Mouse (Mus musculus) heart, embryonic 13.5 days (tissue): Measurements from ENCODE around the gene Aaed1. TPM values are rescaled to one million over a fixed set of nuclear protein-coding genes. Genes with fewer than 3 reads are reported as not detected.
"Not testable (repeated sequence)": the region's sequence is repeated elsewhere in the genome, so short reads cannot be mapped to it uniquely, and the experiment has no call there.

Source experiments
- ATAC-seq: fragments of 200-750 bp; cut with Nextera tagmentation; 2 replicates; pipeline ENCODE4 v1.8.0; 2017; ENCODE audit warnings: moderate TSS enrichment; ENCODE audit not compliant: insufficient number of reproducible peaks, low FRiP score, low TSS enrichment; ENCODE audit errors: extremely low read depth
- H3K27ac ChIP-seq: fragments of 300-500 bp; sonication (generic); replicated peaks from 2 replicates; pipeline ENCODE4 v1.5.1; 2015; ENCODE audit warnings: moderate library complexity, mild to moderate bottlenecking, inconsistent platforms
- H3K27me3 ChIP-seq: fragments of 300-500 bp; sonication (generic); replicated peaks from 2 replicates; pipeline ENCODE4 v1.6.1; 2015; ENCODE audit warnings: mild to moderate bottlenecking, inconsistent platforms
- H3K36me3 ChIP-seq: fragments of 300-500 bp; sonication (generic); 2 replicates; pipeline ENCODE4 v1.6.1; 2015; ENCODE audit warnings: mild to moderate bottlenecking, inconsistent platforms
- H3K4me1 ChIP-seq: fragments of 300-500 bp; sonication (generic); 2 replicates; pipeline ENCODE4 v1.6.1; 2015; ENCODE audit warnings: inconsistent platforms
- H3K4me2 ChIP-seq: fragments of 300-500 bp; sonication (generic); 2 replicates; pipeline ENCODE4 v1.6.1; 2015; ENCODE audit warnings: inconsistent platforms, mild to moderate bottlenecking, moderate library complexity
- H3K4me3 ChIP-seq: fragments of 300-500 bp; sonication (generic); 2 replicates; pipeline ENCODE4 v1.5.1; 2015; ENCODE audit warnings: moderate library complexity, mild to moderate bottlenecking, inconsistent platforms
- H3K9ac ChIP-seq: fragments of 300-500 bp; sonication (generic); 2 replicates; pipeline ENCODE4 v1.6.1; 2015; ENCODE audit warnings: inconsistent platforms, mild to moderate bottlenecking, moderate library complexity
- H3K9me3 ChIP-seq: fragments of 300-500 bp; sonication (generic); 2 replicates; pipeline ENCODE4 v1.6.1; 2016; ENCODE audit warnings: inconsistent platforms
- WGBS: fragments of 180-500 bp; shearing (Covaris S2); methylation state at CpG from one replicate; pipeline ENCODE4 v1.1.7; 2015; ENCODE audit warnings: mixed read lengths; 5-methylcytosine and 5-hydroxymethylcytosine counted together
- polyA plus RNA-seq: library from polyadenylated mRNA; unstranded; fragments of >200 nt; fragmentation: Nextera tagmentation; extraction: Ambion mirVana; gene quantifications from 2 replicates; pipeline ENCODE4 v1.2.1, GENCODE M21; 2015

The Aaed1 gene
- polyA plus RNA-seq, 1 experiment from 2014 or later = 62.9 TPM

GRCm38 (mm10) chr13:64268384-64268783 is 44.1 kb downstream of the Aaed1 start:
- Histone ChIP-seq H3K36me3 (0 out of 2 replicates have a peak, but pooled peaks cover 3% of the 10 kb centered on the region), H3K27ac (no peak overlapping the region), H3K4me3 (no peak overlapping the region), H3K9ac (no peak overlapping the region), H3K9me3 (no peaks in the 10 kb centered on the region), H3K4me2 (no peak overlapping the region), H3K27me3 (peaks cover 3% of the 10 kb centered on the region; the same call in 1 of the 2 replicates), H3K4me1 (peaks cover 16% of the 10 kb centered on the region)
- ATAC-seq = no peak
- WGBS = 69% methylated on average over 4 of the region's 4 CpGs

DNA sequence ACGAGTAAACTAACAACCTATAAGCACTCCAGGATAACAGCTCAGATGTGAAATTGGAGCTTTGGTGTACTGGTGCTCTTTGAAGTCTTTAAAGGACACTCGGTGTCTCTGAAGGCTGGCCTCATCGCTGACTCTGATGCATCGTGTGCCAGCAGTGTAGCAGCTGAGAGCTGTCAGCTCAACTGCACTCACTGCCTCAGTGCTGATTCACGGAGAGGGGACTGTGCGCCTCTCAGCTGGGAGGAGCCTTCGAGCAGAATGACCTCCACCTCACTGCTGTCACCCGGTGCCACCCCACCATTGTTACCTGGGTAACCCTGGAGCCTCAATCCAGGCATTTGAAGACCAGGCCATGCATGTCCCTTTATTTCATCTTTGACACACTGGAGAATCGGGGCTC is 45.4 kb downstream of the Aaed1 start:
- Histone ChIP-seq H3K27ac (0 out of 2 replicates have a peak overlapping the region, but pooled peaks have one; percentile 30), H3K4me1 (peaks cover 15% of the 10 kb centered on the region), H3K4me2 (peak overlapping the region; percentile 37), H3K4me3 (no peak overlapping the region), H3K9me3 (no peaks in the 10 kb centered on the region), H3K27me3 (no peaks in the 10 kb centered on the region), H3K9ac (no peak overlapping the region), H3K36me3 (0 out of 2 replicates have a peak, but pooled peaks cover 3% of the 10 kb centered on the region)
- 19% methylated on average over 9 of the region's 9 CpGs for WGBS
- no peak for ATAC-seq

DNA sequence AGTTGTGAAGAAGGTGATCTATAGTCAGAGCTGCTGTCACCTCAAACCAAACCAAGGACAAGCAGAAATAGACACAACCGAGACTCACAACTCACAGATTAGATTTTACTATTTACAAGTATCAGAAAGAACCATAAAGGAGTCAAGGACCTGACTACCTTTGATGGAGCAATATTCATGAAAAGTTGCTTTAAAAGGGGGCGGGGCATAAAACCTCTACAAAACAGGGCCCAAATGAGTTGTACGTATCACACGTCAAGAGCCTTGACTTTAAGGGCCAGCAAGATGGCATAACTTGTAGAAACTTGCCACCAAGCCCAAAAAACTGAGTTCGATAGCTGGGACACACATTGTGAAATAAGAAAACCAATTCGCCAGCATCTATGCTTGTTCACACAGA is 47.9 kb downstream of the Aaed1 start:
- 0 out of 2 replicates have a peak, but pooled peaks cover 3% of the 10 kb centered on the region for H3K36me3 ChIP-seq
- peaks cover 15% of the 10 kb centered on the region for H3K4me1 ChIP-seq
- no peak for ATAC-seq
- no peak overlapping the region for H3K4me3 ChIP-seq
- no peak overlapping the region for H3K4me2 ChIP-seq
- 82% methylated on average over 6 of the region's 6 CpGs for WGBS
- no peaks in the 10 kb centered on the region for H3K9me3 ChIP-seq
- no peak overlapping the region for H3K9ac ChIP-seq
- no peak overlapping the region for H3K27ac ChIP-seq
- H3K27me3 ChIP-seq = no peaks in the 10 kb centered on the region

DNA sequence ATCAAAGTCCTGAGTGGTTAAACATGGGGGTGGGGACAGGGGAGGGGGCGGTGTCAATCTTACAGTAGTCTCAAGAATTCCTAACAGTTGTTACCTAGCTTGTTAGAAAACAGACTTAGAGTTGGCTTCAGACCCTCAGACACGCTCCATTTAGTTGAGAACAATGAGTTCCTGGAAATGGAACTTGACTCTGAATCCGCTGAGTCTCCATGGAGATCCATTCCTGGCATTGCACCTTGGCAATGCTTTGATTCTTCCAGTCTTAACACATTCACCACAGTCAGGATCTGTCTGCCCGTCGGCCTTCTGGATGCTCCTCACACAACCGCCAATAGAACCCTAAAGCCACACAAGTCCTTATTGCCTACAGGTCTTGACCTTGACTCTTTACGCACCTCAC is 52.6 kb downstream of the Aaed1 start:
- H3K36me3 ChIP-seq = no peaks in the 10 kb centered on the region
- no peak overlapping the region for H3K4me3 ChIP-seq
- H3K9ac ChIP-seq = no peak overlapping the region
- no peak overlapping the region for H3K27ac ChIP-seq
- no peaks in the 10 kb centered on the region for H3K9me3 ChIP-seq
- ATAC-seq = no peak
- H3K4me1 ChIP-seq = no peaks in the 10 kb centered on the region
- WGBS = 93% methylated on average over 7 of the region's 7 CpGs
- H3K4me2 ChIP-seq = no peak overlapping the region
- H3K27me3 ChIP-seq = no peaks in the 10 kb centered on the region

GRCm38 (mm10) chr13:64258516-64258821 is 54.0 kb downstream of the Aaed1 start:
- no peaks in the 10 kb centered on the region for H3K9me3 ChIP-seq
- H3K4me2 ChIP-seq = no peak overlapping the region
- ATAC-seq = no peak
- H3K4me3 ChIP-seq = no peak overlapping the region
- H3K9ac ChIP-seq = no peak overlapping the region
- 81% methylated on average over 4 of the region's 4 CpGs for WGBS
- H3K36me3 ChIP-seq = no peaks in the 10 kb centered on the region
- no peaks in the 10 kb centered on the region for H3K27me3 ChIP-seq
- 0 out of 2 replicates have a peak, but pooled peaks cover under 1% of the 10 kb centered on the region for H3K4me1 ChIP-seq
- no peak overlapping the region for H3K27ac ChIP-seq

GRCm38 (mm10) chr13:64257814-64258515 is 54.5 kb downstream of the Aaed1 start:
- 55% methylated on average over 5 of the region's 5 CpGs for WGBS
- no peaks in the 10 kb centered on the region for H3K9me3 ChIP-seq
- ATAC-seq = no peak

GRCm38 (mm10) chr13:64257010-64257813 is 55.3 kb downstream of the Aaed1 start:
- H3K9ac ChIP-seq = no peak overlapping the region
- no peak overlapping the region for H3K4me2 ChIP-seq
- no peaks in the 10 kb centered on the region for H3K27me3 ChIP-seq
- H3K4me1 ChIP-seq = 0 out of 2 replicates have a peak, but pooled peaks cover 3% of the 10 kb centered on the region
- H3K27ac ChIP-seq = no peak overlapping the region
- WGBS = 71% methylated on average over 12 of the region's 12 CpGs
- no peaks in the 10 kb centered on the region for H3K36me3 ChIP-seq
- H3K9me3 ChIP-seq = no peaks in the 10 kb centered on the region
- no peak overlapping the region for H3K4me3 ChIP-seq
- no peak for ATAC-seq

More at GRCm38 (mm10) chr13:64257814-64258515, 54.5 kb downstream of the Aaed1 start:
- Histone ChIP-seq H3K27me3 (no peaks in the 10 kb centered on the region), H3K4me2 (no peak overlapping the region), H3K9ac (no peak overlapping the region), H3K4me3 (no peak overlapping the region), H3K36me3 (no peaks in the 10 kb centered on the region), H3K4me1 (0 out of 2 replicates have a peak, but pooled peaks cover 3% of the 10 kb centered on the region), H3K27ac (no peak overlapping the region)

- not testable (repeated sequence) for H3K9ac ChIP-seq, H3K4me2 ChIP-seq, H3K27ac ChIP-seq, ATAC-seq, H3K27me3 ChIP-seq, H3K36me3 ChIP-seq, H3K9me3 ChIP-seq, H3K4me3 ChIP-seq
- peaks cover 11% of the 10 kb centered on the region for H3K4me1 ChIP-seq
- WGBS = 74% methylated on average over 11 of the region's 11 CpGs
These were observed 58.3 kb downstream of the Aaed1 start for GRCm38 (mm10) chr13:64254185-64254584.

DNA sequence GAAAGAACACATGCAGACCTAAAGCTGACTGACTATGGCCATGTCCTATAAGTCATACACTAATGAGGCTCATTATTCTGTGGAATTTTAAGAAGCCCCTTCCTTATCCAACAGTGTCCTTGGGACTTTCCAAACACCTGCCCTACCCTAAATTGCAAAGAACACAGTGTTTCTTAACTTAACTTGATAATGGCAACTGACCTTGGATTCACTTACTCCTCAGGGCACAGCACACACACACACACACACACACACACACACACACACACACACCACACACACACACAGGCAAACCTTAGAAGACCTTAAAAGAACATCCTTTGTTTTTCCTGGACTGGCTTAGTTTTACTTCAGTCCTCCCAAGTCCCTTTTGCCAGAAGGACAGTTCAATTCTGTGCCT is 58.8 kb downstream of the Aaed1 start:
- no peak overlapping the region for H3K27ac ChIP-seq
- no peaks in the 10 kb centered on the region for H3K36me3 ChIP-seq
- no peak overlapping the region for H3K9ac ChIP-seq
- H3K9me3 ChIP-seq = no peaks in the 10 kb centered on the region
- H3K27me3 ChIP-seq = no peaks in the 10 kb centered on the region
- no peak overlapping the region for H3K4me3 ChIP-seq
- peaks cover 14% of the 10 kb centered on the region for H3K4me1 ChIP-seq
- no peak for ATAC-seq
- H3K4me2 ChIP-seq = no peak overlapping the region

- Histone ChIP-seq H3K27ac (no peak overlapping the region), H3K9me3 (no peaks in the 10 kb centered on the region), H3K27me3 (no peaks in the 10 kb centered on the region), H3K4me1 (peaks cover 20% of the 10 kb centered on the region), H3K36me3 (no peaks in the 10 kb centered on the region), H3K4me2 (no peak overlapping the region), H3K9ac (no peak overlapping the region), H3K4me3 (no peak overlapping the region)
- no peak for ATAC-seq
- 49% methylated on average over 5 of the region's 5 CpGs for WGBS
These were observed 60.4 kb downstream of the Aaed1 start for GRCm38 (mm10) chr13:64252147-64252546.

- H3K4me2 ChIP-seq = no peak overlapping the region
- H3K36me3 ChIP-seq = no peaks in the 10 kb centered on the region
- no peak overlapping the region for H3K27ac ChIP-seq
- peaks cover 20% of the 10 kb centered on the region for H3K4me1 ChIP-seq
- WGBS = 13% methylated on average over 1 of the region's 1 CpGs
- no peak for ATAC-seq
- H3K9ac ChIP-seq = no peak overlapping the region
- no peak overlapping the region for H3K4me3 ChIP-seq
- H3K27me3 ChIP-seq = no peaks in the 10 kb centered on the region
- H3K9me3 ChIP-seq = no peaks in the 10 kb centered on the region
These were observed 62.1 kb downstream of the Aaed1 start for GRCm38 (mm10) chr13:64250363-64250762.
